Mouse (Mus musculus): Measurements from ENCODE around the gene Rtp3. TPM values are rescaled to one million over a fixed set of nuclear protein-coding genes. Genes with fewer than 3 reads are reported as not detected.

Rtp3 gene
- polyA plus RNA-seq, 1 experiment from 2014 or later, result not detected

DNA sequence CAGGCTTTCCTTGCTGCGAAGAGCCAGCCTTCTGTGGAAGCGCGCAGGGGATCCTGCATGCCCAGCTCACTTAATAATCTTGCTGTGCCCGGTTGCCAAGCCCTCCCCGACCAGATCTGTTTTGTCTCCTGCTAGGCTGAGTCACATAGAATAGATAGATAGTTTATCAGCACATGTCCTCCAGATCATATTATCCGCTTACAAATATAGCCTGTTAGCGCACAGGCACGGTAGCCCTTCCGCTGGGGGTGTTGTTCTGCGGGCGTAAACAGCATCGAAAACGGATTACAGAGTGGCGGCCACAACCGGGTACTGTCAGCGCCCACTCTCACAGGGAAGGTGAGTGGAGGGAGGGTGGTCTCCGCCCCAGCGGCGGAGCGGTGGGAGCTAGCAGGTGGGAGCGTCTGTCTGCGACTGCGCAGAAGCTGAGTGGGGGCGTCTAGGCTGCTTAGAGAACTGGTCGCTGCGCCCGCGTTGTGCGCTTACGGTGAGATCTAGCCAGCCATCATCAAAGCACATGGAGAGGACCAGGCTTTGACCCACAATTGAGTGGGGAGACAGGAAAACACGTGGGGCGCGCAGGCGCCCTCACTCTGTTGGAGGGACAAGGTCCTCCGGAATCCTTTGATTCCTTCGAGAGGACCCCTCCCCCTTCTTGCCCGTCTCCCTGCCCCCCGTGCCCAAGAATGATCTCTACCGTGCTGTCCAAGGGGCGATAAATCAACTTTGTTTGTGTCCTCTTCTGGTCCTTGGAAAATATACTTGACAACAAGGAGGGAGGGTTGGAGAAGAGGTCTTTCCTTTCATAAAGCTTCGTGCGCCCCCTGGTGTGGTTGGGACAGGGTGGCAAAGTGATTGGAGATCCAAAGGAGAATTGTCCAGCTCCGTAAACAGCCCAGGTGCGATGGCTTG is 36.6 kb downstream of the Rtp3 start:
- Histone ChIP-seq H3K27me3 (ENCODE audit: control insufficient read depth, insufficient read depth, low read length) (peaks cover 16% of the 10 kb centered on the region), H3K27ac (replicated peaks; ENCODE audit: low read depth, low read length) (no peak overlapping the region), H3K36me3 (ENCODE audit: control insufficient read depth, insufficient read depth, low read length) (no peaks in the 10 kb centered on the region), H3K4me1 (ENCODE audit: control insufficient read depth, insufficient read depth, low read length) (no peaks in the 10 kb centered on the region), H3K9me3 (ENCODE audit: control insufficient read depth, low read length) (no peaks in the 10 kb centered on the region), H3K4me2 (ENCODE audit: low read depth, severe bottlenecking) (peak overlapping the region; percentile 70), H3K9ac (ENCODE audit: low read length) (peak overlapping the region; percentile 39; the same call in 1 of the 2 replicates), H3K4me3 (ENCODE audit: low read depth, low read length) (peak overlapping the region; percentile 50)
- WGBS, result 2% methylated on average over 44 of the region's 44 CpGs
- peak; percentile 35; the same call in 1 of the 2 replicates for ATAC-seq (ENCODE audit: insufficient number of reproducible peaks, low FRiP score, low TSS enrichment, low read depth)
- peak; percentile 81 for DNase-seq (ENCODE audit: low spot score)

DNA sequence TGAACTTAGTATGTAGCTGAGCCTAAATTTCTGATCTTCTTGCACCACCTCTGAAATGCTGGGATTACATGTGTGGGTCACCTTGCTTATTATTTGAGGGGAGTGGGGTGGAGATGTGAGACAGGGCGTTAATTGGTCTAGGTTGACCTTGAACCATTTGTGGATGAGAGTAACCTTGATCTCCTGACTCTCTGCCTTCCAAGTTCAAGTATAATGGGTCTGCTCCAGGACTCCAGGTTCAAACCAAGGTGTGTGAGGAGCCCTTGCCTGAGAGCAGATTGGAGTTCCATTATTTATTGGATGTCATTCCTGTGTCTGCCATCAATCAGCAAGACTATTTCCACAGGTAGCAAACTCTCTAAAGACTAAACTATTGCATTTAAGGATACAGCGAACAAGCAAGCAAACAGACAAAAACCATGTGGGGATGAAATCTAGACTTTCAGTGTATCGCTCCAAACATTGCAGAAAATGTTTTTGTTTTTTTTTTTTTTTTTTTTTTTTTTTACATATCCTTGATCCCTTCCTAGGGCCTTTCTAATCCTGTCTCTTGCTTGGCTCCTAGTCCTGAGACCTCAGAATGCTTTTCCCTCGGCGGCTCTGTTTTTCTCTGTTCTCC is 37.3 kb downstream of the Rtp3 start:
- Histone ChIP-seq H3K9ac (ENCODE audit: low read length) (no peak overlapping the region), H3K27ac (replicated peaks; ENCODE audit: low read depth, low read length) (no peak overlapping the region), H3K4me2 (ENCODE audit: low read depth, severe bottlenecking) (peak overlapping the region; percentile 70), H3K27me3 (ENCODE audit: control insufficient read depth, insufficient read depth, low read length) (peaks cover 16% of the 10 kb centered on the region), H3K4me1 (ENCODE audit: control insufficient read depth, insufficient read depth, low read length) (no peaks in the 10 kb centered on the region), H3K4me3 (ENCODE audit: low read depth, low read length) (peak overlapping the region; percentile 50; the same call in 1 of the 2 replicates), H3K9me3 (ENCODE audit: control insufficient read depth, low read length) (no peaks in the 10 kb centered on the region), H3K36me3 (ENCODE audit: control insufficient read depth, insufficient read depth, low read length) (no peaks in the 10 kb centered on the region)
- WGBS, result 44% methylated on average over 5 of the region's 5 CpGs
- ATAC-seq (ENCODE audit: insufficient number of reproducible peaks, low FRiP score, low TSS enrichment, low read depth) (no peak), DNase-seq (ENCODE audit: low spot score) (no peak)

DNA sequence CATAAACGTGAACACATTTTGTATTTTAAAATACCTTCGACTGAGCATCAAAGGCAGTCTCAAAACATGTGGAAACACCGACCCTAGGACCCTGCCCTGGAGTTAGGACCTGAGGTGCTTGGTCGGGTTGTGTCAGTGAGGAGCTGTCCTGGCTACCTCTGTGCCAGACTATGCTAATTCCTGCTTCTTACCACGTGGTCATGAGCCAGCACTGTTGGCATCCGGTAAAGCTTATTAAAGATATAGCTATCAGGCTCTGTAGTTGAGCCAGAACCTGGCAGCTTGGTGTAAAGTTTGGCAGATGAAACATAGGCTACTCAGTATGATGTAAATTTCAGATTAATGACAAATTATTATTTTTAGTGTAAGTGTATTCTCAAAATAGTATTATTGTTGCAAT is 38.0 kb downstream of the Rtp3 start:
- Histone ChIP-seq H3K4me3 (ENCODE audit: low read depth, low read length) (no peak overlapping the region), H3K4me2 (ENCODE audit: low read depth, severe bottlenecking) (no peak overlapping the region), H3K9me3 (ENCODE audit: control insufficient read depth, low read length) (no peaks in the 10 kb centered on the region), H3K36me3 (ENCODE audit: control insufficient read depth, insufficient read depth, low read length) (no peaks in the 10 kb centered on the region), H3K27me3 (ENCODE audit: control insufficient read depth, insufficient read depth, low read length) (peaks cover 19% of the 10 kb centered on the region), H3K4me1 (ENCODE audit: control insufficient read depth, insufficient read depth, low read length) (no peaks in the 10 kb centered on the region), H3K27ac (replicated peaks; ENCODE audit: low read depth, low read length) (no peak overlapping the region), H3K9ac (ENCODE audit: low read length) (no peak overlapping the region)
- DNase-seq (ENCODE audit: low spot score) (no peak), ATAC-seq (ENCODE audit: insufficient number of reproducible peaks, low FRiP score, low TSS enrichment, low read depth) (no peak)
- WGBS, result 57% methylated on average over 6 of the region's 6 CpGs

DNA sequence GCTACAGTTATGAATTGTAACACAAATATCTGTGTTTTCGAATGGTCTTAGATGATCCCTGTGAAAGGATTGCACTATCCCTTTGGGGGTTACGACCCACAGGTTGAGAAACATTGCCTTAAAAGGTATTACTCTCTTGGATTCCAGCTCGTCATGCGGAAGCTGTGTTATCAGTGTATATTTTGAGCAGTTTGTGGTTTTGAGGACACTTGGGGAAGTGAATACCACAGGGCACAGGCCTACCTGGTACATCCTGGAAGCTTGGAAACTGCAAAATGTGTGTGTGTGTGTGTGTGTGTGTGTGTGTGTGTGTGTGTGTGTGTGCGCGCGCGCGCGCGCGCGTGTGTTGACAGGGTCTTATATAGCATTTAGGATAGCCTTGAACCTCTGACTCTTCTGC is 38.5 kb downstream of the Rtp3 start:
- H3K27me3 ChIP-seq (ENCODE audit: control insufficient read depth, insufficient read depth, low read length), result peaks cover 19% of the 10 kb centered on the region
- WGBS, result 92% methylated on average over 13 of the region's 13 CpGs
- ATAC-seq (ENCODE audit: insufficient number of reproducible peaks, low FRiP score, low TSS enrichment, low read depth) (no peak), DNase-seq (ENCODE audit: low spot score) (no peak)
- H3K4me2 ChIP-seq (ENCODE audit: low read depth, severe bottlenecking), result no peak overlapping the region
- no peak overlapping the region for H3K4me3 ChIP-seq (ENCODE audit: low read depth, low read length)
- H3K27ac ChIP-seq (replicated peaks; ENCODE audit: low read depth, low read length), result no peak overlapping the region
- no peaks in the 10 kb centered on the region; the same call in 1 of the 2 replicates for H3K4me1 ChIP-seq (ENCODE audit: control insufficient read depth, insufficient read depth, low read length)
- no peaks in the 10 kb centered on the region for H3K9me3 ChIP-seq (ENCODE audit: control insufficient read depth, low read length)
- no peaks in the 10 kb centered on the region for H3K36me3 ChIP-seq (ENCODE audit: control insufficient read depth, insufficient read depth, low read length)
- H3K9ac ChIP-seq (ENCODE audit: low read length), result no peak overlapping the region

DNA sequence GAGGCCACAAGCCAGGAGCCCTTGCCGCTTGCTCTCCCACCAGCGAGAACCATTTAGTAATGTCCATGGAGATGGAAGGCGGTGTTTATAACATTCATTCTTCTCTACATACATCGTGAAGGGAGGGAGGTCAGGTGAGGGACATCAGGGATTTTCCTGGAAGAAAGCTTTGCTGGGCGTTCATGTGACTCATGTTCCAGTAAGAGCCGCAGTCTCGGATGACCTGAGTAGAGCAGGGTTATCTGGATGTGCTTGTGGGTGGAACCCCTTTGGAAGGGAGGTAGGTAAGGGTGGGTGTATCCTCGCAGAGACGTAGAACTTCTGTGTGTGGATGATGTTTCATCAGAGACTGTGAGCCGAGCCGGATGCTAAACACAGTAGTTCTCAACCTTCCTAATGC is 39.0 kb downstream of the Rtp3 start, which contains the start of gene Lrrc2:
Gene Lrrc2 (plus strand): TSS at position 149 of the 400 bp plus-strand sequence.
- H3K9ac ChIP-seq (ENCODE audit: low read length), result no peak within 1 kb of the TSS
- DNase-seq (ENCODE audit: low spot score), result no peak
- no peak within 1 kb of the TSS for H3K27ac ChIP-seq (replicated peaks; ENCODE audit: low read depth, low read length)
- no peak within 1 kb of the TSS for H3K4me3 ChIP-seq (ENCODE audit: low read depth, low read length)
- 89% methylated on average over 11 of the region's 11 CpGs for WGBS
- peaks cover 4% of the 10 kb centered on the region for H3K4me1 ChIP-seq (ENCODE audit: control insufficient read depth, insufficient read depth, low read length)
- H3K9me3 ChIP-seq (ENCODE audit: control insufficient read depth, low read length), result no peaks in the 10 kb centered on the region
- H3K4me2 ChIP-seq (ENCODE audit: low read depth, severe bottlenecking), result no peak within 1 kb of the TSS
- ATAC-seq (ENCODE audit: insufficient number of reproducible peaks, low FRiP score, low TSS enrichment, low read depth), result no peak
- H3K36me3 ChIP-seq (ENCODE audit: control insufficient read depth, insufficient read depth, low read length), result no peaks in the 10 kb centered on the region
- peaks cover 24% of the 10 kb centered on the region for H3K27me3 ChIP-seq (ENCODE audit: control insufficient read depth, insufficient read depth, low read length)

DNA sequence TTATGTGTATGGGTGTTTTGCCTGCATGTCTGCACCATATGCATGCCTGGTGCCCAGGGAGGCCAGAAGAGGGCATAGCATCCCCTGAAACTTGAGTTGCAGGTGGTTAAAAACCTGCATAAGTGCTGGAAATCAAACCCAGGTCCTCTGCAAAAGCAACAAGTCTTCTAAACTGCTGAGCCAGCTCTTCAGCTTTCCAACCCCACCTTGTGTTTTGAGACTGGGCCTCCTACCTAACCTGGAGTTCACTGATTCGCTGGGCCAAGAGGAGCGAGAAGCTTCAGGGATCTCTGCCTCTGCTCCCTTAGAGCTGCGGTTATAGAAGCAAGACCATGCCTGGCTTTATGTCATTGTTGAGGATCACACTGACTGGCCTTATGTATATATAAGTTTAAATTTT is 40.3 kb downstream of the Rtp3 start:
- H3K27me3 ChIP-seq (ENCODE audit: control insufficient read depth, insufficient read depth, low read length), result peaks cover 32% of the 10 kb centered on the region
- no peaks in the 10 kb centered on the region for H3K9me3 ChIP-seq (ENCODE audit: control insufficient read depth, low read length)
- peaks cover 6% of the 10 kb centered on the region for H3K4me1 ChIP-seq (ENCODE audit: control insufficient read depth, insufficient read depth, low read length)
- H3K27ac ChIP-seq (replicated peaks; ENCODE audit: low read depth, low read length), result no peak overlapping the region
- DNase-seq (ENCODE audit: low spot score) (no peak), ATAC-seq (ENCODE audit: insufficient number of reproducible peaks, low FRiP score, low TSS enrichment, low read depth) (no peak)
- no peak overlapping the region for H3K4me2 ChIP-seq (ENCODE audit: low read depth, severe bottlenecking)
- H3K9ac ChIP-seq (ENCODE audit: low read length), result no peak overlapping the region
- no peaks in the 10 kb centered on the region for H3K36me3 ChIP-seq (ENCODE audit: control insufficient read depth, insufficient read depth, low read length)
- WGBS, result 98% methylated on average over 3 of the region's 3 CpGs
- no peak overlapping the region for H3K4me3 ChIP-seq (ENCODE audit: low read depth, low read length)

DNA sequence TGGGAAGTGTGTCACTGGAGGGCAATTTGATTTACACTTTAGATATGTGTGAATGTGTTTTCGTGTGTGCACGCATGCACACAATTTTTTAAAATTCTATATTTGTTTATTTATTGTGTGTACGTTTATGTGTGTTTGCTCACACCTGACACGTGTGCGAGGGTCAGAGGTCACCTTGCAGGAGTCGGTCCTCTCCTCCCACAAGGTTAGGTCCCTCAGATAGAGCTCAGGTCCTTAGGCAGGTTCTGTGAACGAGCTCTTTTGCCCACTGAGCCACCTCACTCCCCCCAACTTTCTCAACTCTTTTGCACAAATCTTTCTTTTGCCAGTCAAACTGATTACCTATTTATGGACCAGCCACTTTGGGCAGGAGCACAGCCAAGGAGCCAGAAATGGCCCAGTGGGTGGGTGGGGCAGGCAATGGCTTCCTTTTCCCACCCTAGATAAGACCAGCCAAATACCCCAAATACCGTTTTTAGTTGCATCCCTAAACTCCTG is 41.5 kb downstream of the Rtp3 start:
- no peak for ATAC-seq (ENCODE audit: insufficient number of reproducible peaks, low FRiP score, low TSS enrichment, low read depth)
- Histone ChIP-seq H3K36me3 (ENCODE audit: control insufficient read depth, insufficient read depth, low read length) (no peaks in the 10 kb centered on the region), H3K4me2 (ENCODE audit: low read depth, severe bottlenecking) (no peak overlapping the region), H3K9ac (ENCODE audit: low read length) (no peak overlapping the region), H3K4me3 (ENCODE audit: low read depth, low read length) (no peak overlapping the region), H3K27ac (replicated peaks; ENCODE audit: low read depth, low read length) (no peak overlapping the region), H3K9me3 (ENCODE audit: control insufficient read depth, low read length) (no peaks in the 10 kb centered on the region), H3K4me1 (ENCODE audit: control insufficient read depth, insufficient read depth, low read length) (peaks cover 6% of the 10 kb centered on the region), H3K27me3 (ENCODE audit: control insufficient read depth, insufficient read depth, low read length) (peaks cover 37% of the 10 kb centered on the region)
- 46% methylated on average over 8 of the region's 8 CpGs for WGBS
- no peak for DNase-seq (ENCODE audit: low spot score)

DNA sequence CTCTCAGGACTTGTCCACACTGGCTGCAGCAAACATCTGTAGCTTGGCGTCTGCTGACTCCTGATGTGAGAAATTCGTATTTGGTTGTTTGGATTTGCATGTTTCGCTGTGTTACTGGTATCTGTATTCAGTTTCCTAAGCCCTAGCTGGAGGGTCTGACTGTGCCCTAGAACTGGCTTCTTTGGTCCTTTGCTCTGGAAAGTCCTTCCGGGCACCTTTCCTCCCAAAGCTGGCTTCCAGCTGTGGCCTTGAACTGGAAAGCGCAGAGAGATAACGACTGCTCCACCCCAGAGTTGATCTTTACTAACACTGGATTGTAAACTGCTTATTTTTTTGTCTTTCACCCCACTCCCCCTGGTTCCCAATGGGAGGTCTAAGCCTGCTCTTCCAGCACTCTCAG is 42.5 kb downstream of the Rtp3 start:
- Histone ChIP-seq H3K9me3 (ENCODE audit: control insufficient read depth, low read length) (no peaks in the 10 kb centered on the region), H3K4me1 (ENCODE audit: control insufficient read depth, insufficient read depth, low read length) (peaks cover 6% of the 10 kb centered on the region), H3K9ac (ENCODE audit: low read length) (no peak overlapping the region), H3K36me3 (ENCODE audit: control insufficient read depth, insufficient read depth, low read length) (no peaks in the 10 kb centered on the region), H3K27ac (replicated peaks; ENCODE audit: low read depth, low read length) (no peak overlapping the region), H3K27me3 (ENCODE audit: control insufficient read depth, insufficient read depth, low read length) (peaks cover 34% of the 10 kb centered on the region), H3K4me3 (ENCODE audit: low read depth, low read length) (no peak overlapping the region), H3K4me2 (ENCODE audit: low read depth, severe bottlenecking) (no peak overlapping the region)
- DNase-seq (ENCODE audit: low spot score) (no peak), ATAC-seq (ENCODE audit: insufficient number of reproducible peaks, low FRiP score, low TSS enrichment, low read depth) (no peak)
- WGBS, result 20% methylated on average over 6 of the region's 6 CpGs

All from limb, embryonic 11.5 days (tissue).